Mouse (Mus musculus) MEL (cell line): Measurements from ENCODE around the gene Glyctk. TPM values are rescaled to one million over a fixed set of nuclear protein-coding genes. Genes with fewer than 3 reads are reported as not detected.

ENCODE experiments used
- DNase-seq: peaks from one replicate; pipeline ENCODE4 v3.0.0; 2011; ENCODE audit warnings: low read depth, low spot score
- H3K27ac ChIP-seq: 2 replicates; pipeline ENCODE4 v1.5.1; 2012; ENCODE audit warnings: low read depth, mild to moderate bottlenecking, control low read depth, low read length, moderate library complexity; ENCODE audit not compliant: control insufficient read depth
- H3K27me3 ChIP-seq, 2 experiments: fragments of 150-350 bp in 1 of 2; sonication (generic) in 1 of 2; 2 replicates each; pipeline ENCODE4 v1.6.1; 2012; ENCODE audit warnings: low read length in 2 of 2, mild to moderate bottlenecking in 2 of 2, improper control_type of control experiment in 1 of 2, moderate library complexity in 1 of 2; ENCODE audit not compliant: insufficient read depth in 2 of 2, control insufficient read depth in 1 of 2
- H3K36me3 ChIP-seq, 2 experiments: 2 replicates each; pipeline ENCODE4 v1.6.1; 2012 to 2014; ENCODE audit warnings: low read length in 2 of 2, improper control_type of control experiment in 1 of 2, inconsistent platforms in 1 of 2, mild to moderate bottlenecking in 1 of 2; ENCODE audit not compliant: insufficient read depth in 2 of 2, control insufficient read depth in 1 of 2
- H3K4me1 ChIP-seq, 2 experiments: fragments of 150-350 bp in 1 of 2; sonication (generic) in 1 of 2; 2 replicates each; pipeline ENCODE4 v1.6.1; 2012; ENCODE audit warnings: low read length in 2 of 2, improper control_type of control experiment in 1 of 2, mild to moderate bottlenecking in 1 of 2; ENCODE audit not compliant: insufficient read depth in 2 of 2, control insufficient read depth in 1 of 2
- H3K4me3 ChIP-seq, 2 experiments: fragments of 150-350 bp in 1 of 2; sonication (generic) in 1 of 2; 2 replicates each; pipeline ENCODE4 v1.5.1; 2012; ENCODE audit warnings: low read depth in 2 of 2, low read length in 2 of 2, mild to moderate bottlenecking in 2 of 2, moderate library complexity in 2 of 2, control low read depth in 1 of 2, improper control_type of control experiment in 1 of 2; ENCODE audit not compliant: control insufficient read depth in 1 of 2, insufficient read depth in 1 of 2
- H3K79me2 ChIP-seq: 2 replicates; pipeline ENCODE4 v1.6.1; 2012; ENCODE audit warnings: mild to moderate bottlenecking, low read length, moderate library complexity; ENCODE audit not compliant: control insufficient read depth, poor library complexity, insufficient read depth
- H3K9ac ChIP-seq: 2 replicates; pipeline ENCODE4 v1.6.1; 2012; ENCODE audit warnings: low read depth, mild to moderate bottlenecking, control low read depth, low read length, moderate library complexity; ENCODE audit not compliant: control insufficient read depth, poor library complexity, severe bottlenecking
- H3K9me3 ChIP-seq: fragments of 150-350 bp; sonication (generic); replicated peaks from 2 replicates; pipeline ENCODE4 v1.6.1; 2012; ENCODE audit warnings: mild to moderate bottlenecking, low read length, improper control_type of control experiment, moderate library complexity; ENCODE audit not compliant: insufficient read depth
- EP300 ChIP-seq, 2 experiments: IDR thresholded peaks; 2 replicates each; pipeline ENCODE4 v1.6.1; 2011; ENCODE audit warnings: improper control_type of control experiment in 2 of 2, low read length in 2 of 2, low read depth in 1 of 2, mild to moderate bottlenecking in 1 of 2
- GABPA ChIP-seq: IDR thresholded peaks from 2 replicates; pipeline ENCODE4 v1.6.1; 2012; ENCODE audit warnings: low read depth, mild to moderate bottlenecking, inconsistent platforms, low read length, improper control_type of control experiment, moderate library complexity
- GATA1 ChIP-seq: IDR thresholded peaks from 2 replicates; pipeline ENCODE4 v1.6.1; 2011; ENCODE audit warnings: low read depth, low read length, improper control_type of control experiment
- JUND ChIP-seq: IDR thresholded peaks from 2 replicates; pipeline ENCODE4 v1.6.1; 2011; ENCODE audit warnings: low read depth, mild to moderate bottlenecking, improper control_type of control experiment, low read length
- MAFK ChIP-seq: IDR thresholded peaks from 2 replicates; pipeline ENCODE4 v1.6.1; 2011; ENCODE audit warnings: low read depth, mild to moderate bottlenecking, low read length, improper control_type of control experiment, borderline replicate concordance
- MAX ChIP-seq: IDR thresholded peaks from 2 replicates; pipeline ENCODE4 v1.6.1; 2011; ENCODE audit warnings: low read length, improper control_type of control experiment
- MAZ ChIP-seq: IDR thresholded peaks from 2 replicates; pipeline ENCODE4 v1.6.1; 2012; ENCODE audit warnings: low read depth, mild to moderate bottlenecking, inconsistent platforms, low read length, improper control_type of control experiment
- MEF2A ChIP-seq: IDR thresholded peaks from 2 replicates; pipeline ENCODE4 v1.6.1; 2014; ENCODE audit warnings: low read depth, mild to moderate bottlenecking, inconsistent platforms, low read length, improper control_type of control experiment; ENCODE audit not compliant: poor library complexity, insufficient replicate concordance, severe bottlenecking; ENCODE audit errors: extremely low read depth
- MXI1 ChIP-seq: IDR thresholded peaks from 2 replicates; pipeline ENCODE4 v1.6.1; 2011; ENCODE audit warnings: mild to moderate bottlenecking, low read depth, low read length, improper control_type of control experiment
- NELFE ChIP-seq: IDR thresholded peaks from 2 replicates; pipeline ENCODE4 v1.6.1; 2011; ENCODE audit warnings: low read depth, low read length, improper control_type of control experiment
- POLR2A ChIP-seq, 2 experiments: IDR thresholded peaks; 2 replicates each; pipeline ENCODE4 v1.6.1; 2011 to 2012; ENCODE audit warnings: low read length in 2 of 2, mild to moderate bottlenecking in 2 of 2, control low read depth in 1 of 2, improper control_type of control experiment in 1 of 2, low read depth in 1 of 2, moderate library complexity in 1 of 2; ENCODE audit not compliant: control insufficient read depth in 1 of 2, insufficient read depth in 1 of 2, poor library complexity in 1 of 2
- TAL1 ChIP-seq: IDR thresholded peaks from 2 replicates; pipeline ENCODE4 v1.6.1; 2012; ENCODE audit warnings: mild to moderate bottlenecking, inconsistent platforms, low read length, moderate library complexity, mixed read lengths
- TBP ChIP-seq: IDR thresholded peaks from 2 replicates; pipeline ENCODE4 v1.8.0; 2011; ENCODE audit warnings: low read depth, low read length, improper control_type of control experiment
- USF1 ChIP-seq: IDR thresholded peaks from 2 replicates; pipeline ENCODE4 v1.6.1; 2014; ENCODE audit warnings: low read depth, mild to moderate bottlenecking, inconsistent platforms, low read length, improper control_type of control experiment, moderate library complexity
- polyA plus RNA-seq, 2 experiments: library from polyadenylated mRNA; stranded (reverse) in 1 of 2; unstranded in 1 of 2; fragments of >175 nt in 1 of 2; fragments of >200 nt in 1 of 2; gene quantifications; 2 replicates each; pipeline versions ENCODE4 v1.2.1 to v1.2.4; 2012; ENCODE audit warnings: low replicate concordance in 2 of 2, low read depth in 1 of 2; ENCODE audit not compliant: insufficient read length in 2 of 2, insufficient read depth in 1 of 2, missing spikeins in 1 of 2
- total RNA-seq: library from RNA; depleted of rRNA; stranded (reverse); fragments of 300-350 nt; gene quantifications from 2 replicates; pipeline ENCODE4 v1.2.3, GENCODE M21; 2012

Glyctk gene
- total and polyA plus RNA-seq, 3 experiments = 3.1 to 3.3 TPM; not detected in 1

DNA sequence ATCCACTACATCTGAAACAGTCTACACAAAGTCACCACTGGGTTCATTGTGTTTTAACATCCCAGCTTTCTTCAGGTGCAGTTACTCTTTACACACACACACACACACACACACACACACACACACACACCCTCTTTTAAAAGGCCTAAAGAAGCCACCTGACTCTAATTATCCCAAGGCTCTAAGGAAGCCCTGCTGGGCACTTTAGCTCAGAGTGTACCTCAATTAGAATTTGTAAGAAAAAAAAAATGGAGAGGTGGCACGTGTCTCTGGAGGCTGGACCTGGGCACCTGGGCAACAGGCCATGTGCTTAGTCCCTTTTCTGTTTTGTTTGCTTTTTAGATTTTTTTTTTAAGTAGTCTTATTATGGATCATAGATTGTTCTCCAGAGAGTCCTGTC, 9.8 kb upstream of the Glyctk start (continued):
- TF ChIP-seq MEF2A = no peak

- Histone ChIP-seq H3K27me3 (no peaks in the 10 kb centered on the region), H3K9ac (no peak overlapping the region), H3K4me3 (no peak overlapping the region)
- TF ChIP-seq MXI1 (no peak), MAFK (no peak), EP300 (IDR thresholded peaks at IDR 0.05; ENCODE audit: low read depth in 1 of 2, low read length in 2 of 2) (no peak), GABPA (no peak), JUND (no peak), MAX (no peak), TAL1 (no peak), NELFE (no peak), MEF2A (no peak), USF1 (no peak), POLR2A (IDR thresholded peaks at IDR 0.05; ENCODE audit: control insufficient read depth in 1 of 2, insufficient read depth in 1 of 2, low read depth in 1 of 2, low read length in 2 of 2, poor library complexity in 1 of 2) (no peak), GATA1 (no peak), MAZ (no peak), TBP (no peak)
- TF ChIP-seq, all 39 proteins: peak for 0
- DNase-seq = no peak
- peaks cover 15% of the 10 kb centered on the region for H3K79me2 ChIP-seq
- H3K9me3 ChIP-seq = no peaks in the 10 kb centered on the region
- H3K27ac ChIP-seq = no peak overlapping the region
- peaks cover 4 to 12% of the 10 kb centered on the region in 2 experiments for H3K4me1 ChIP-seq
- H3K36me3 ChIP-seq = peaks cover 0 to 5% of the 10 kb centered on the region in 2 experiments; a peak in 2 of 4 replicates
Observed at GRCm38 (mm10) chr9:106167241-106167640, 9.3 kb upstream of the Glyctk start.

- H3K9ac ChIP-seq = no peak overlapping the region
- H3K79me2 ChIP-seq = peaks cover 10% of the 10 kb centered on the region
- TF ChIP-seq GATA1 = 0 out of 2 replicates have a peak, but pooled peaks have one; percentile 18
- no peak for TF ChIP-seq TBP
- H3K27ac ChIP-seq = no peak overlapping the region
- H3K9me3 ChIP-seq = no peaks in the 10 kb centered on the region
- no peaks in the 10 kb centered on the region for H3K27me3 ChIP-seq
- DNase-seq = no peak
- H3K4me3 ChIP-seq = no peak overlapping the region
- peaks cover 0 to 5% of the 10 kb centered on the region in 2 experiments; a peak in 2 of 4 replicates for H3K36me3 ChIP-seq
- H3K4me1 ChIP-seq = peaks cover 3 to 12% of the 10 kb centered on the region in 2 experiments
Observed at GRCm38 (mm10) chr9:106166709-106167108, 8.8 kb upstream of the Glyctk start.
